Mouse (Mus musculus) embryonic fibroblast, embryonic 13.5 days (primary cell): ENCODE results near the gene Srebf2. TPM values are rescaled to one million over a fixed set of nuclear protein-coding genes. Genes with fewer than 3 reads are reported as not detected.
A peak's percentile ranks its signal among the peaks of the same experiment; 100 is the strongest.

Experiments used
- H3K27ac ChIP-seq: 2 replicates; pipeline ENCODE4 v1.5.1; 2012; ENCODE audit warnings: low read length, control low read depth, inconsistent platforms; ENCODE audit not compliant: insufficient read depth
- H3K4me1 ChIP-seq: 2 replicates; pipeline ENCODE4 v1.6.1; 2011; ENCODE audit warnings: low read length; ENCODE audit not compliant: control insufficient read depth, insufficient read depth
- H3K4me3 ChIP-seq: 2 replicates; pipeline ENCODE4 v1.5.1; 2011; ENCODE audit warnings: mild to moderate bottlenecking, control low read depth, low read length; ENCODE audit not compliant: insufficient read depth
- CTCF ChIP-seq: IDR thresholded peaks from 2 replicates; pipeline ENCODE4 v1.5.1; 2011; ENCODE audit warnings: mild to moderate bottlenecking, control low read depth, low read length, moderate library complexity, borderline replicate concordance; ENCODE audit not compliant: insufficient read depth
- POLR2A ChIP-seq: IDR thresholded peaks from 2 replicates; pipeline ENCODE4 v1.6.1; 2011; ENCODE audit warnings: low read depth, mild to moderate bottlenecking, control low read depth, low read length, moderate library complexity
- polyA plus RNA-seq: library from polyadenylated mRNA; stranded (reverse); fragments of >200 nt; gene quantifications from 2 replicates; pipeline ENCODE4 v1.2.4, GENCODE M21; 2011; ENCODE audit warnings: low read depth; ENCODE audit not compliant: missing spikeins, insufficient read length

Srebf2 gene
- polyA plus RNA-seq, 1 experiment, result 87.3 TPM

DNA sequence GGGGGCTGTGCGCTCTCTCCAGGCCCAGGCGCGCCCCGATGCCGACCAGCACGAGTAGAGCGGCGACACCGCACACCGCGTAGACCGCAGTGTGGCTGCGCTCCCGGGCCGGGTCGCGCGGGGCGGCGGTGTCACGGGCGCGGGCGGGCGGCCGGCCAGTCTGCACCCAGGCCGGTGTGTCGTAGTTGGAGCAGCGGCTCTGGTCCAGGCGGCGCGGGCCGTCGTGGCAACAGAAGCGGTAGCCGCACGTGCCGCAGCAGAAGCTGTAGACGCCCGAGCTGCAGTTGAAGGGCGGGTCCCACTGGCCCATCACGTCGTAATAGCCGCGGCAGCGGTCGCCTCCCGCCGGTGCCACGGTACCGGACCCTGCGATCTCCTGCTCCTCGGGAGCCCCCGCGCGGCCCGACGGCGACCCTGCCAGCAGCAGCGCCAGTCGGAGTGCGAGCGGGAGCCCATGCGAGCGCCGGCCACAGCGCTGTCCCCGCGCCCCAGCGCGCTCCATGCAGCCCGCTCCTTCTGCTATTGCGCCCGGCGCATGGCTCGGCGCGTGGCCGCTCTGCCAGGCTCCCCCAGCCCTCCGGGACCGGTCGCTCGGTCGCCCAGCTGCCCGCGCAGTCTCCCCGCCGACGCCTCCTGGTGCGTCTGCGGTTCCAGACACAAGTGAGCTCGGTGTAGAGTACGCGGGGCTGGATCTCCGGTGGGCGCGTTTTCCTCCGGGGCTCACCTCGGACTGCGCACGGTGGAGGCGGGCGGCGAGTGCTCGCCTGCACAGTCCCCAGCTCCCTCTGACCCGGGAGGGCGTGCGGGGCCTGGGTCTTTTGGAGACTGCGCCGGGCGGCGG is 65.2 kb downstream of the Srebf2 start:
- Histone ChIP-seq H3K4me1 (peaks cover 6% of the 10 kb centered on the region), H3K4me3 (peak overlapping the region; percentile 20), H3K27ac (no peak overlapping the region)
- no peak for TF ChIP-seq CTCF
- TF ChIP-seq POLR2A, result no peak

DNA sequence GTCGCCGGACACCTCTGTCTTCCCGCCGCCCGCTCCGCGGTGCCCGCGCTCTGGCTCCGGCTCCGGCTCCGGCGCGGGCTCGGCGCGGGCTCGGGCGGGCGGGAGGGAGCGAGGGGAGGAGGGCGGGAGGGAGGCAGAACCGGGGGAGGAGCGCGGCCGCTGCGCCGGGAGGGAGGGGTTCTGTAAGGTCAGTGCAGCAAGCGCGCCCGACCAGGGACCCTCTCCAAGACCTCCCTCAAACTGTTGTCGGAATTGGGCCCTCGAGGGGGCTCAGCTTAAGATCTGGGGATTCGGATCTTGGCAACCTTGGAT is 65.7 kb downstream of the Srebf2 start, which contains the start of gene Shisa8:
TSS of gene Shisa8 (minus strand) at position 64 of the 312 bp plus-strand sequence.
- TF ChIP-seq POLR2A (no peak), CTCF (no peak)
- Histone ChIP-seq H3K27ac (no peak within 1 kb of the TSS), H3K4me1 (peaks cover 6% of the 10 kb centered on the region), H3K4me3 (peak within 1 kb of the TSS; percentile 20)

DNA sequence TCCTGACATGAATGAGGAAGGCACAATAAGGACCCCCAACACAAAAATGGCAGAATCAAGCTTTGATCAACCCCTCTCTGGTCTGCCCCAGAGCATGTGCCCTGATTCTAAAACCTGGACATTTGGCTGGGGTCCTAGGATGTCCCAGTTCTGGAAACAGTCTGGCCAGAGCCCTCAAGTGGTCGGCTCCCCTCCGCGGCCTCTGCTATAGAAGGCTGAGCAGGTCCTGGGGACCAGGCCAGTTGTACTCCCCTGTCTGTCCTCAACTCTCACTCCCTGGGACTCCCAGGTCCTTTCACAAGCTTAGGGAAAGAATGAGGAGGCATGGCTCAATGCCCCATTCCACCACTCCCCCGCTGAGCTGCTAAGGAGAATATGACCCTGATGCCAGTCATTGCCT is 66.2 kb downstream of the Srebf2 start:
- H3K27ac ChIP-seq, result no peak overlapping the region
- H3K4me1 ChIP-seq, result peaks cover 6% of the 10 kb centered on the region
- TF ChIP-seq CTCF, result no peak
- TF ChIP-seq POLR2A, result no peak
- no peak overlapping the region for H3K4me3 ChIP-seq

DNA sequence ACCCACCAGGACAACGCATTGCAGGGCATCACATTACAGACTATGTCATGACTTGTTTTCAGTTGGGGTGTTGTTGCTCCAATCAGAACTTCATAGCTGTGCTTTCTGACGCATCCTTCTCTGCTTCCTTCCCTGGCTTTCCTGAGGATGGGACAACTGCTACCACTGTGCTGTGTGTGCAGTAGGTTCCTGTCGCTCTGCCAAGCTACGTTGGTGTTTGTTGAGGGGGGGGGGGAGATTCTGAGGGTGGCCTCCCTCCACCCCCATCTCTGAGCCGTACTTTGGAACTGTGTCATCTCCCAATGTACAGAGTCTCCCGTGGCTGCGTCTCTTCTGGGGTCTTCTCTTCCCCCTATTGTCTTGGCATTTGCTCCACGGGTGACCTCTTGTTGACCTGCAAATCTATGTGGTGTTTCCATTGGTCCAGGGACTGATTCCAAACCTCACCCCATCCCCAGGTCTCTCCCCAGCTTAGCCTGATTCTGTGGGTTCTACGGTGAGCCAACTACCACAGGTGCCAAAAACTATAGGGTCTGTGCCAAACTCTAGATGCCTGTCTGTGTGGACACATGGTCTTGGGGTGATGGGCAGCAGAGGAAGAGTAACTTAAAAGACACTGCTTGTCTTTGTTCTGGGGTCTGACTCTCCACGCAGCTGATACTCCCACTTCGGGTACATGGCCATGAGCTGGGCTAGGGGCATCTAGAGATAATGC is 68.5 kb downstream of the Srebf2 start:
- Histone ChIP-seq H3K27ac (no peak overlapping the region), H3K4me1 (peaks cover 6% of the 10 kb centered on the region), H3K4me3 (no peak overlapping the region)
- TF ChIP-seq POLR2A (no peak), CTCF (no peak)

DNA sequence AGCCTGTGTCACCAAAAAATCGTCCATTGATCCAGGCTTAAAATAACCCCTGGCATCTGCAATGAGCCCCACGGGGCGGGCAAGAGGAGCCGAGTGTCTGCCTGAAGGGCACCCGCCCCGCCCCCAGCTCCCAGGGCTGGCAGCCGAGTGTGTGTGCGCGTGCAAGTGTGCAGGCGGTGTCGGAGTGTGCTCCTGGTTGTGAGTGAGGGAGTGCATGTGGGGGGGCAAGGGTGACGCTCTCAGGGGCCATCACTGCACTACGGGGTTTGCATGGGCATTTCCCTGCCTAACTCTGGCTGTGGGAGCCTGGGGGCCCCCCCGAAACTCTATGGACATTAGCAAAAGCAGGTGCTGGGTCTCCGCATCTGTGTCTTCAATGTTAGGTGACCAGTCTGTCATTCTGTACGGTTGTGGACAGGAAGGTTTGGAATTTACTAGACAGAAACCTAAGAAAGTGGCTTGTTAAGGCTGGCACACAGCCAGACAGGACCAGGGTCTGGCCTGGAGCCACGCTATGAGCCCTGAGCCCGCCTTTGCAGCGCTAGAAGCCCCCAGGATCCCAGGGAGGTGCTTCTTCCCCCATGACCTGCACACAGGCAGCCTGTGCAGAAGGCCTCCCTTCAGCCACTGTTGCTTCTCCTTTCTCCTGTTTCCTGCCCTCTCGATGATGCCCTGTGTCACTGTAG is 69.3 kb downstream of the Srebf2 start:
- H3K4me1 ChIP-seq, result peaks cover 2% of the 10 kb centered on the region; the same call in 1 of the 2 replicates
- TF ChIP-seq CTCF (no peak), POLR2A (no peak)
- H3K4me3 ChIP-seq, result no peak overlapping the region
- H3K27ac ChIP-seq, result no peak overlapping the region

DNA sequence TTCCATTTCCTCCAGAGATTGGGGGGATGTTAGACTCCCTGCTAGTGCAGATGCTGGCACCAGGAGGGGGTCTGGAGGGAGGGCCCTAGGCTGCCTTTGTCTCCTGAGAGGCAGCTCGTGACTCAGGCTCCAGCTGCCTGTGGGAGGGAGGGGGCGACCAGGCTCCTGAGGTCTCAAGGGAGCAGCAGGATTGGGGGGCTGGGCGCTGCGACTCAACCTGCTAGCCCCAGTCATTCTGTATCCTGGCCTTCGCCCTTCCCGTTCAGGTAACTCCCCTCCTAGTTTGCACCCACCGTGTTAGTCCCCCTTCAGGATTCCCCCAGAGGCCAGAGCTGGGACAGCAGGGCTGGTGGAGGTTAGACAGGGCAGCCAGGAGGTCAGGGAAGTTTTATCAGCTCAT is 70.1 kb downstream of the Srebf2 start:
- TF ChIP-seq CTCF (no peak), POLR2A (no peak)
- no peak overlapping the region for H3K27ac ChIP-seq
- no peak overlapping the region for H3K4me3 ChIP-seq
- no peaks in the 10 kb centered on the region for H3K4me1 ChIP-seq

DNA sequence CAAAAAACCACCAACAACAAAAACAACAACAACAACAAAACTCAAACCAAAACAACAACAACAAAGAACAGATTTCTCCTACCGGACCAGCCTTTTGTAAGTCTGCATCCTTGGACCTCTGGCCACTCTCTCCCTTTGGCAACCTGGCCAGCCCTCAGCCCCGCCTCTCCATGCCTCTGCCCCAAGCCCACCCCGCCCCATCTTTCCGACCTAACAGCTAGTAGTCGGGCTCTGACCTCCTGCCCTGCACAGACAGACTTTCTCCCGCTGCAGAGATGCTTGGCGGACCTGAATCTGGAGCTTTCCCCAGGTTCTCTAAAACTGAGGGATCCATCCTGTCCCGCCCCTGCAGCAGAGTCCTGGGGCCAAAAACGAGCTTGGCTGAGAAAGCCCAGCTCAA is 71.0 kb downstream of the Srebf2 start:
- H3K4me1 ChIP-seq, result no peaks in the 10 kb centered on the region
- no peak overlapping the region for H3K27ac ChIP-seq
- TF ChIP-seq CTCF (no peak), POLR2A (no peak)
- H3K4me3 ChIP-seq, result no peak overlapping the region

DNA sequence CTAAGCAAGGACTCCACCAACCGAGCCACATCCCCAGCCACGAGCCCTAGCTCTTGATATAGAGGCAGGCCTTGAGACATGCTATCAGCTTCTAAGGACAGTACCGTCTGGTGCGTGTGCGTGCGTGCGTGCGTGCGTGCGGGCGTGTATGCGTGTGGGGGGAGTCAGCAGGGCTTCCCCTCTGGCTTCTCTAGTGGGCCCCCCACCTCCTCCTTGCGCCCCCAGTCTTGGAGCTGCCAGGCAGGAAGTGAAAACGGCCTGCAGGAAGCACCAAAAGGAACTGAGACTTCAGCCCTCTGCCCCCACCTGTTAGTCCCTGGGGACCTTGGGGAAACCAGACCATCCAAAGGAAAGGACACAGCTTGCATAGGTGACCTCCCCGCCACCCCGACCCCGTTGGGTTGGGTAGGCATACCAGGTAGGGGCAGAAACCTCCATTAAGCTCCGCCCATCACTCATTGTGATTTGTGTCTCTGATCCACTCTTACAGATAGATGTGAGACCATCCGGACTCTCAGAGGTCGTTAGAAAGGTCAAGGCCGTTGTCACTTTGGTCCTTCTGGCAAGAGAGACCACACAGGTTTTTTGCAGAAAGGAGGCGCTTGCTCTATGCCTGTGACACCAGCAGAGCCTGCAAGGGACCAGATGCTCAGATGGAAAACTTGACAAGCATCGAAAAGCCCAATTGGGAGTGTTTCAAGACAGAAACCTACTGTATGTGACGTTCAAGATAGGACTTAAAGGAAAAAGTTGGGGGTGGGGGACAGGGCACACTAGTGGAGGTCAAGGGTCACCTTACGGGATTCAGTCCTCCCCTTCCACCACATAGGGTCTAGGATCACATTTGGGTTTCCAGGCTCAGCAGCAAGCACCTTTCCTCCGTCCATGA is 72.0 kb downstream of the Srebf2 start:
- H3K27ac ChIP-seq, result no peak overlapping the region
- no peak overlapping the region for H3K4me3 ChIP-seq
- no peaks in the 10 kb centered on the region for H3K4me1 ChIP-seq
- TF ChIP-seq CTCF (no peak), POLR2A (no peak)
